Mouse (Mus musculus): ENCODE measurements around the gene Ablim1.

- TF ChIP-seq EP300 (IDR thresholded peaks at IDR 0.05; ENCODE audit: low read depth) (no peak), CTCF (IDR thresholded peaks at IDR 0.05; ENCODE audit: low read depth) (no peak)
Observed at GRCm38 (mm10) chr19:57121036-57121435, 193.7 kb downstream of the Ablim1 start.
